In genomic region chr16:44050139-44050538, GRCm38 (mm10) we compare ENCODE assay signal across 28 mouse cellular contexts. TPM values are rescaled to one million over a fixed set of nuclear protein-coding genes. Genes with fewer than 3 reads are reported as not detected.
DNase-seq lines count a peak whose midpoint lies in the region; ATAC-seq lines count a peak whose summit lies in the region.
"Had no signal": no experiment of that assay in that cellular context is flagged by ENCODE, and none has a peak within 500 bp of the region (broad histone marks: within the 10 kb centered on the region; RNA-seq: fewer than 3 reads in every experiment).

No protein-coding gene starts in this region.

- no peak overlapping the region for H3K27ac ChIP-seq in forebrain, embryonic 11.5 days (ENCODE audit: low read depth, low read length)
- no peak overlapping the region for H3K27ac ChIP-seq in forebrain, embryonic 10.5 days
- H3K27ac ChIP-seq: forebrain, embryonic 13.5 days; gastrocnemius, adult 2 months; heart, adult 2 months; heart, embryonic 10.5 days; heart, embryonic 13.5 days; hindbrain, embryonic 12.5 days; hindbrain, embryonic 15.5 days had no signal

- WGBS in forebrain, embryonic 11.5 days: 91% methylated on average over 5 of the region's 5 CpGs
- WGBS in forebrain, embryonic 10.5 days: 94% methylated on average over 5 of the region's 5 CpGs

- no peak for ATAC-seq in forebrain, embryonic 11.5 days (replicated peaks; ENCODE audit: low FRiP score)
- ATAC-seq in granulocyte monocyte progenitor cell, adult 5-6 weeks (replicated peaks; ENCODE audit: poor library complexity, severe bottlenecking): peak; percentile 22; the same call in 1 of the 2 replicates
- ATAC-seq: forebrain, embryonic 13.5 days; forebrain, embryonic 16.5 days; intestine, postnatal 0 days had no signal

- peak; percentile 3 for DNase-seq in forebrain, embryonic 11.5 days (ENCODE audit: low spot score)
- DNase-seq in forebrain, embryonic 10.5 days (ENCODE audit: extremely low spot score, low spot score): no peak
- peak; percentile 48 for DNase-seq in 416B (ENCODE audit: low read depth)
- DNase-seq in testis, postnatal 10 days (ENCODE audit: low spot score): peak; percentile 7
- no peak for DNase-seq in frontal cortex, postnatal 14 days (ENCODE audit: low spot score in 2 of 2)
- no peak for DNase-seq in kidney, postnatal 4 days
- DNase-seq: adrenal gland, adult 2 months; adrenal gland, postnatal 14 days; B cell, adult 2 months; cerebellum, adult 11 months; cerebellum, adult 2 months; cerebellum, adult 9-11 months; cerebellum, postnatal 36 days; gastrocnemius, adult 2 months; gastrocnemius, postnatal 14 days; heart, adult 2 months; heart, postnatal 14 days; heart, postnatal 4 days had no signal

- H3K4me2 ChIP-seq in forebrain, embryonic 11.5 days (ENCODE audit: low read depth, low read length, severe bottlenecking): no peak overlapping the region
- H3K4me2 ChIP-seq: forebrain, embryonic 13.5 days; heart, embryonic 13.5 days; hindbrain, embryonic 12.5 days; hindbrain, embryonic 15.5 days had no signal

- no peak overlapping the region for H3K9ac ChIP-seq in forebrain, embryonic 11.5 days (ENCODE audit: low read length)
- H3K9ac ChIP-seq: forebrain, embryonic 13.5 days; heart, embryonic 13.5 days; hindbrain, embryonic 12.5 days; hindbrain, embryonic 15.5 days had no signal

- H3K36me3 ChIP-seq in forebrain, embryonic 11.5 days (ENCODE audit: control insufficient read depth, insufficient read depth, low read length): no peaks in the 10 kb centered on the region
- no peaks in the 10 kb centered on the region for H3K36me3 ChIP-seq in forebrain, embryonic 10.5 days (replicated peaks)
- H3K36me3 ChIP-seq: G1E; heart, embryonic 13.5 days; hindbrain, embryonic 12.5 days; hindbrain, embryonic 15.5 days had no signal

- H3K9me3 ChIP-seq in forebrain, embryonic 11.5 days (ENCODE audit: control insufficient read depth, low read length): no peaks in the 10 kb centered on the region; the same call in 1 of the 2 replicates
- no peaks in the 10 kb centered on the region; the same call in 1 of the 2 replicates for H3K9me3 ChIP-seq in forebrain, embryonic 10.5 days
- H3K9me3 ChIP-seq: forebrain, embryonic 13.5 days; G1E; heart, embryonic 10.5 days; heart, embryonic 13.5 days; hindbrain, embryonic 12.5 days; hindbrain, embryonic 15.5 days had no signal

- no peaks in the 10 kb centered on the region for H3K27me3 ChIP-seq in forebrain, embryonic 11.5 days (ENCODE audit: control insufficient read depth, insufficient read depth, low read length)
- no peaks in the 10 kb centered on the region for H3K27me3 ChIP-seq in forebrain, embryonic 10.5 days (ENCODE audit: poor library complexity, severe bottlenecking)
- H3K27me3 ChIP-seq: CH12.LX; forebrain, embryonic 13.5 days; heart, embryonic 13.5 days; hindbrain, embryonic 12.5 days; hindbrain, embryonic 15.5 days had no signal

- no peak overlapping the region for H3K4me3 ChIP-seq in forebrain, embryonic 11.5 days (ENCODE audit: low read depth, low read length)
- H3K4me3 ChIP-seq in forebrain, embryonic 10.5 days: no peak overlapping the region
- H3K4me3 ChIP-seq: forebrain, embryonic 13.5 days; gastrocnemius, adult 2 months; heart, adult 2 months; heart, embryonic 10.5 days; heart, embryonic 13.5 days; hindbrain, embryonic 12.5 days; hindbrain, embryonic 15.5 days had no signal

- H3K4me1 ChIP-seq in forebrain, embryonic 11.5 days (replicated peaks; ENCODE audit: control insufficient read depth, insufficient read depth, low read length): no peaks in the 10 kb centered on the region
- no peaks in the 10 kb centered on the region for H3K4me1 ChIP-seq in forebrain, embryonic 10.5 days
- H3K4me1 ChIP-seq: forebrain, embryonic 13.5 days; heart, embryonic 10.5 days; heart, embryonic 13.5 days; hindbrain, embryonic 12.5 days; hindbrain, embryonic 15.5 days had no signal

RNA-seq across cellular contexts. Expression of gene Gramd1c, which starts 13.0 kb away (rescaled TPM):
- 3.1 and 3.5 TPM in 2 replicates for polyA plus RNA-seq in forebrain, embryonic 11.5 days (2014; fragmentation: Nextera tagmentation; extraction: Ambion mirVana)
- polyA plus RNA-seq in forebrain, embryonic 10.5 days (2016; fragmentation: Nextera tagmentation; extraction: Ambion mirVana): 1.7 and 2.5 TPM in 2 replicates
- total RNA-seq in granulocyte monocyte progenitor cell, adult 5-6 weeks (2014; fragmentation: Nextera tagmentation): 1.3 and 2.6 TPM in 2 replicates
- total RNA-seq in granulocyte monocyte progenitor cell, adult 5-6 weeks (2017): 1.2 and 2.1 TPM in 2 replicates

Comparison
In these comparisons a context has a peak if more than half of its experiments do, and no peak if none do; other contexts are left out.
1. DNase-seq: peak in forebrain, embryonic 11.5 days (single experiment), 416B (single experiment) and testis, postnatal 10 days (single experiment); none in forebrain, embryonic 10.5 days (single experiment), frontal cortex, postnatal 14 days (0 of 2) and kidney, postnatal 4 days (0 of 2).